Mouse (Mus musculus): Measurements from ENCODE around the gene Gm20388.

DNA sequence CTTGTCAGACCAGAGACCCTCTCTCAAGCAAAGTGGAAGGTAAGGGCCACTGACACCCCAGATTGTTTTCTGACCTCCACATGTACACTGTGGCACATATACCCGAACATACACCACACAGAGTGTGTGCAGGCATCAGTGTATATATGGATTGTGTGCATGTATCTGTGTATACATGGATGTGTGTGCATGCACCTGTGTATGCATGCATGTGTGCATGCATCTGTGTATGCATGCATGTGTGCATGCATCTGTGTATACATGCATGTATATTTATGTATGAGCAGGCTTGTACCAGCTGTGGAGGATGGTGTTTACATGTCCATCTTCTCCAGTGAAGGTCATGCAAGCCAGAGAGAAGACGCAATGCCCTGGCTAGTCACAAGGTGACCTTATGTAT is 2751.3 kb downstream of the Gm20388 start:
- TF ChIP-seq CTCF (IDR thresholded peaks at IDR 0.05; ENCODE audit: control insufficient read depth, insufficient read depth, low read length), result no peak
- TF ChIP-seq POLR2A (IDR thresholded peaks at IDR 0.05; ENCODE audit: borderline replicate concordance, control insufficient read depth, low read depth, low read length), result no peak

All from bone marrow, adult 2 months (tissue).